Mouse (Mus musculus) urinary bladder, postnatal 36 days (tissue): ENCODE data around the gene Ttc7b.
A peak's percentile ranks its signal among the peaks of the same experiment; 100 is the strongest.

Experiments used
- DNase-seq, 2 experiments: peaks; one replicate each; pipeline ENCODE4 v3.0.0; 2022; ENCODE audit warnings: low spot score in 2 of 2, mixed read lengths in 1 of 2

Ttc7b gene

GRCm38 (mm10) chr12:100447701-100448277, 72.8 kb downstream of the Ttc7b start:
- DNase-seq = no peak

DNA sequence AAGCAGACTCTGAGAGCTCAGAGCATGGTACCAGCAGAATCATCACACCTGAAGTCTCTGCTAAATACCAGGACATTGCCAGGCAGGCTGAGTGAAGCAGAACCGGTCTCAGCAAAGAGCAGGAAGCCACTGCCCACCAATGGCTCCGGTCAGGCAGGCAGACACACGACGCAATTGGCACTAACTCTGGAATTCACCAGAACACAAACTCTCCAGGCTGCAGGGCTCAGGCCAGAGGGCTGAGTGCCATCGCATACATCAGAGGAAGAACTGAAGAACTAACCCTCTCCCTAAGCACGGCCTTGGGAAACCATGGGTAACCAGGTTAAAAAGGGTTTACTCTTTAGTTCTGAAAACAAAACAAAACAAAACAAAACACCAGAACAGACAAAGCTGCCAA, 73.5 kb downstream of the Ttc7b start:
- no peak for DNase-seq

- no peak for DNase-seq
These were observed 74.9 kb downstream of the Ttc7b start for GRCm38 (mm10) chr12:100445686-100446085.

- no peak for DNase-seq
These were observed 75.4 kb downstream of the Ttc7b start for GRCm38 (mm10) chr12:100445271-100445670.

- no peak for DNase-seq
These were observed 75.9 kb downstream of the Ttc7b start for GRCm38 (mm10) chr12:100444671-100445165.

DNA sequence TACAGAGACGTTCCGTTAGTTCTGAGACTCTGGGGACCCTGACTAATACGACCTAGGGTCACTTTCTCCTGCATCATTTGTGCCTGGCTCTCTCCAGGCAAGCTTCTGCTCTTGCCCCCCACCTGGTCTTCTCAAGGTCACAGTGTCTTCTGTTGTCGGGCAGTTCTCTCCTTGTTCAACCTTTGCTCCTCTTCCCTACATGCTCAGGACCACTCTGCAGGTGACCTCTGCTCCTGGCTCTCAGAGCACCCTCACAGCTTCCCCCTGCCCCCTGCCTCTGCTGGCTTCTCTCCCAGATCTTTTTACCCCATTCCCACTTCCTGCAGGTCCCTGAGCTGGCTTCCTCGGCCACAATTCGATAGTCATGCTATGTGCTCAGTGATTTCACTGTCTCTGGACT, 77.2 kb downstream of the Ttc7b start:
- DNase-seq = no peak

- no peak for DNase-seq
These were observed 79.0 kb downstream of the Ttc7b start for GRCm38 (mm10) chr12:100441609-100442008.

DNA sequence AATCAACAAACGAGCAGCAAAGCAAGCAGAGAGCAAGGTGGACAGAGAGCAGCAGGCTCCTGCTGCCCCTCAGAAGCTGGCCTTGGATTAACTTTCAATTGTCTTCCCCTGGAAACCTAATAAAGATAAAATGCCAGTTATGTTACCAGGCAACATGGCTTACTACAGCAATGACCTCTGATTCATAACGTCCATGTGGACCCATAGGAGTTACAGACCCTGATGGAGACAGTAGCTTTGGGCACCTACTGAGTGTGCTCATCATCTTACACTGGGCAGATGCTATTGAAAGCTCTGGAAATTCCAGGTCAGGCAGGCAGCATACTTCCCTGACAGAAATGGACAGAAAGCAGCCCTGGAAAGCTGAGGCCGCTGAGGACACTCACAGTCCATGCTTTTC, 80.7 kb downstream of the Ttc7b start:
- DNase-seq = no peak

DNA sequence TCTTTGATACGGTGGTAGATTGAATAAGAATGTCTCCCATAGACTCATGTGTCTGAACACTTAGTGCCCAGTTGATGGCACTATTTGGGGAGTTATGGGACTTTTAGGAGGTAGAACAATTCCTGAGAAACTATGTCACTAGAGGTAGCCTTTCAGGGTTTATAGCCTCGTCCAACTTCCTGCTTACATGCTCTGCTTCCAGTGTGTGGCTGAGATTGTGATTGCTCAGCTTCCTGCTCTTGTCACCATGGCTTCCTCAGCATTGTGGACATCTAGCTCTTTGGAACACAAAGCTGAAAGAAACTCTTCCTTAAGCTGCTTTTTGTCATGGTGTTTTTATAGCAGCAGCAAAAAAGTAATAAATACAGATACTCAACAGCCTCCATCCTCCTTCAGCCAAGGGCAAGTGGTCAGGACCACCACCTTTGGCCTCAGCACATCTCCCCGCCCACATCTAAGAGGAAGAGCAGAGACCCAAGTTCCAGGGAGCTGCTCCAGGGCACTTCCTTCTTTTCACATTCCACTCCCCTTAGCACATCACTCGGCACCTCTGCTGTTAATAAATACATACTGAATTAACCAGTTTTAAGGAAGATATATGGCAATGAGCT, 81.4 kb downstream of the Ttc7b start:
- DNase-seq = no peak

GRCm38 (mm10) chr12:100438509-100438908, 82.1 kb downstream of the Ttc7b start:
- DNase-seq = no peak

DNA sequence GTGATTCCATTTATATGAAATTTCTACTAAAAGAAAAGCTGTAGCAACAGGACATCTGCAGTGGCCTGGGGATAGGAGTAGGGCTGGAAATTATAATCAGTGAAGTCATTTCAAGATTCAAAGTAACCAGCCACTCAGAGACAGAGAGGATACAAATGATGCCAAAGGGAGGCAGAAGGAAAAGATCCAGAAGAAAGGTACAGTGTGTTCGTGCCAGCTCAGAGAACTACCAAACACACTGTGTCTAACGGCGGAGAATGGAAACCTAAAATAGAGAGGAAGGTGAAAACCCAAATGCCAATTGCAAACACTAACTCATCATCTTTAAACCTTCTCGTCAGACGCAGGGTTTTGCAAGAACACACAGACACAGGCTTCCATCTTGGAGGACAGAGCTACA, 82.8 kb downstream of the Ttc7b start:
- DNase-seq = no peak

- DNase-seq = no peak
These were observed 84.9 kb downstream of the Ttc7b start for GRCm38 (mm10) chr12:100435763-100436162.

- no peak for DNase-seq
These were observed 88.8 kb downstream of the Ttc7b start for GRCm38 (mm10) chr12:100431830-100432229.

- no peak for DNase-seq
These were observed 91.1 kb downstream of the Ttc7b start for GRCm38 (mm10) chr12:100429414-100430114.

GRCm38 (mm10) chr12:100428183-100428582, 92.4 kb downstream of the Ttc7b start:
- no peak for DNase-seq

DNA sequence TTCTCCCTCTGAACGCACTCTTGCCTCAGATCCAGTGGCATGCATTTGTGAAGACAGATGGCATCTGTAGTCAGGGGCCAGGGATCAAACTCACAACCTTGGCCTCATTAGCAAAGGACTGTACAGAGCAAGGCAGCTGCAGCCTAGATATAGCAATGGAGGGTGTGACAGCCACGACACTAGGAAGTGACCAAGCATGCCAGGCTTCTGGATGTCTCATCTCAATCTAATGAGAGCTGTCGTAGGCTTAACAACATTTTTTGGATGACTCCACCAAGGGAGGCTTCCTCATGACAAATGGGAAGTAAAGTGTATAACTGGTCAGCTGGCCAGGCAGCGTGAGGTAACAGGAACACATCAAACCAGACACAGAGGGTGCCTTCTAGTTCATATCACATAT, 94.4 kb downstream of the Ttc7b start:
- no peak for DNase-seq

GRCm38 (mm10) chr12:100425028-100425427, 95.6 kb downstream of the Ttc7b start:
- no peak for DNase-seq

DNA sequence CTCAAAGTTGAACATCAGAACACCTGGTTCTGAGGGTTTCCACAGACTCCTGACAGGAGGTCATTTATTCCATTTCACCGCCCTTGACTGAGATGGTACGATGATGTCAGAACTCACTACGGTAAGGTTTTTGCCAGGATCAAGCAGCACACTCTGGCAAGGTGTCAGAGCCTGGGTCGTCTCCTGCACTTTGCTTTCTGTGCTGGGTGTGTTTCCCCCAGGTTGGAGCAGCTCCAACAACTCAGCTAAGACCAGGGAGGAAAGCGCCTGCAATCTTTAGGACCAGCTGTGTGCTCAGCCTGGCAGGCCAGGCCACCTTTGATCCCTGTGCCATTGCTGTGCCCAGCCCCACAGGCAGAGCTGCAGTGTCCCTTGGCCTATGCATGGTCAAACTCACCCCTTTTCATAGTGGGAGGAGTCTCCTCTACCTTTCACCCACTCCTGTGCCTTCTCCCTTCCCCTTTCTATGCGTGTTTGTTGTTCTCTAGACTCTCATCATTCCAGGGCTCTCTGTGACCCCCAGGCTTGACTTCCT, 98.3 kb downstream of the Ttc7b start:
- no peak for DNase-seq

DNA sequence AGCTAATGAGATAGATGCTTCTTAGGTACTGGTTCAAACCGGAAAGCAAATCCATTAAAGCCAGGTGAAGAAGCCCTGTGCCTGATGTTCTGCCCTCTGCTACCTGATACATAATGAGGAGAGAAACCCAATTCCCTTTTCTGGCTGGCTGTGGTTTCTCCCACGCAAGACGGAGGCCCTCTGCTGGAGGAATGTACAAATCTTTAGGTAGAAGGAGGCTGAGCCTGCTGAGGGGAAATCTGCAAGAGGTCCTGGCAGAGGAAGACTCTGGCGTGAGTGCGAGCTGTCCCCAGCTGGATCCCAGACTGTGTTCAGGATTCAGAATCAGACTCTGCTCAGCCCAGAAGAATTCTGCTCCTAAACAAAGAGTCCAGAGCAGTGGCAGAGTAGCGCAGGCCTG, 99.1 kb downstream of the Ttc7b start:
- peak in 1 of 2 experiments; percentile 22 for DNase-seq

GRCm38 (mm10) chr12:100420903-100421302, 99.7 kb downstream of the Ttc7b start:
- DNase-seq = no peak

DNA sequence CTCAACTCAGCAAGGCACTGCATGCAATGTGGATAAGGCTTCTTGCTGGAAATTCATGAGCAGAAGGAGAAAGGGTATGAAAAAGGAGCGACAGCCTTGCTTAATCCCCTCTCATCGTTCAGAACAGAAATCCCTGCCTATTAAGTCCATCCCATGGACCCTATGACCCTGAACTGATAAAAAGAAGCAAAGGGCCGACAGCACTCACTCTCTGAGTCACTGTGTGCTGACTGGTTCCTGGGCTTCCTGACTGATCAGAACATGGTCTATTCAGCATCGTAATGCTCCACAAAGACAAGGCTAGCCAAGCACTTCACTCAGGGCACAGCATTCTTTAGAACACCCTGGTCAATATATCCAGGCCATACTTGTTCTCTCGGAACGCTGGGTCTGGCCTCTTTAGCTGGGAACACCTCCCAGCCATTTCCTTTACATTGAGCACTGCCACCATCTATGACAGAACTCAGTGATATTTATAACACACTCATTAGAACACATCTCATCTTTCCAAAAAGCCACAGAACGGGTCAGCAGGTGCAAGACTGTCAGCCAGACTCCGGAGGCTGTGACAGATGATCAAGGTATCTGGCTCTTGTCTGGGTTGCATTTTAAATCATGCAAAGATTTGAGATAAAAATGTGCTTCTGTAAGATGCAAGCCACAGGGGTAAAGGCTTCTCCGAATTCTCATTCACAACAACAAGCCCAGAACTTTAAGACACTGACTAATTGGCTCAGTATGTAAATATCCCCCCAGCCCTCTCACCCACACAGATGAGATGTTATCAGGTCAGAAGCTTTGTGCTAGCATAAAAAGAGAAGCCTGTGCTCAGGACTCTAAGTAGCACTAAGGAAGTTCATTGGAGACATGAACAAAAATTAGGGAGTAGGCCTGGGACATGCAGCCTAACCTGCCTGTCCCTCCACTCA, 100.4 kb downstream of the Ttc7b start:
- no peak for DNase-seq

DNA sequence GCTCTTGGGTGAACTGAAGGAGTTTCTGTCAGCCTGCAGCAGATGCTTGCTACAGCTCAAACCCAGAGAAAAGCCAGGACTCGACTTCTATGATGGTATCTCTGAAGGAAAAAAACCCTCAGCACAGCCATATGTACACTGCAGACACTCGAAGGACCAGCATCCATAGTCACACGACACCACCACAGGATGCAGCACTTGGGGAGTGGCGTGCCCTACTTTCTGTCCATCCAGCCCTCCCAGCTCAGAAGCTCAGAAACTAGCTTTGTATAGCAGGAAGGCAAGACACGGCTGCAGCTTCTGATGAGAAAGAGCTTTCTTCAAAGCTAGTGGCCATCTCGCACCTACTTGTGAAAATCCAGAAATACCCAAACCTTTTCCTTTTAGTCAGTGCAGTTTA, 104.8 kb downstream of the Ttc7b start:
- no peak for DNase-seq
